Mouse (Mus musculus) Patski (cell line): Measurements from ENCODE around the gene Msl3l2. TPM values are rescaled to one million over a fixed set of nuclear protein-coding genes. Genes with fewer than 3 reads are reported as not detected.
A peak's percentile ranks its signal among the peaks of the same experiment; 100 is the strongest.

ENCODE experiments used
- ATAC-seq: fragments of 100-300 bp; one replicate; pipeline ENCODE4 v1.8.0; 2021
- CTCF ChIA-PET: fragments of 350-600 bp; sonication (Branson Sonifier 250); formaldehyde crosslinking; loops from one replicate; lab custom pipeline; 2022; ENCODE audit warnings: inconsistent platforms; lab: Charles Lee
- POLR2A ChIA-PET: fragments of 350-600 bp; sonication (Branson Sonifier 250); formaldehyde crosslinking; loops from one replicate; lab custom pipeline; 2022; ENCODE audit warnings: antibody characterized with exemption, inconsistent platforms; lab: Charles Lee
- DNase-seq: peaks from one replicate; pipeline ENCODE4 v3.0.0-alpha.2; 2011; ENCODE audit warnings: low read depth, low spot score
- H3K27me3 ChIP-seq: fragments of 371-371 bp; one replicate; pipeline ENCODE4 v1.5.1; 2021
- CTCF ChIP-seq: fragments of 100-300 bp; IDR thresholded peaks from one replicate; pipeline ENCODE4 v1.5.1; 2021
- in situ Hi-C: fragments of 300-500 bp; cut with MboI; formaldehyde crosslinking; loops from 3 replicates; pipeline ENCODE4 v1.11.1; 2018; ENCODE audit warnings: low pct_unique_long_range_greater_than_20kb, mixed read lengths
- polyA plus RNA-seq: library from polyadenylated mRNA; unstranded; gene quantifications from one replicate; pipeline ENCODE4 v1.2.3, GENCODE M21; 2021

Gene Msl3l2
- 1.1 TPM for polyA plus RNA-seq

GRCm38 (mm10) chr10:56106333-56106995, at the start of gene Msl3l2:
Msl3l2 (plus strand) TSS chr10:56106917.
- H3K27me3 ChIP-seq, result no peaks in the 10 kb centered on the region
- DNase-seq (no peak), ATAC-seq (peak; percentile 76)
- CTCF ChIA-PET, result interaction anchor here (1.2 to 2.8 kb wide), 3 partner anchors 11 to 67 kb away, joined by 3 to 13 read pairs (median 4); no protein-coding TSS in a partner anchor
- peak; percentile 76 for TF ChIP-seq CTCF
- in situ Hi-C loops, result no loop called here
- POLR2A ChIA-PET, result no interaction called here

- CTCF ChIA-PET, result no interaction called here
- DNase-seq, result no peak
- TF ChIP-seq CTCF, result no peak
- in situ Hi-C loops, result no loop called here
- POLR2A ChIA-PET, result no interaction called here
- no peak for ATAC-seq
- no peaks in the 10 kb centered on the region for H3K27me3 ChIP-seq
Observed at GRCm38 (mm10) chr10:56058979-56059422, 47.7 kb upstream of the Msl3l2 start.

DNA sequence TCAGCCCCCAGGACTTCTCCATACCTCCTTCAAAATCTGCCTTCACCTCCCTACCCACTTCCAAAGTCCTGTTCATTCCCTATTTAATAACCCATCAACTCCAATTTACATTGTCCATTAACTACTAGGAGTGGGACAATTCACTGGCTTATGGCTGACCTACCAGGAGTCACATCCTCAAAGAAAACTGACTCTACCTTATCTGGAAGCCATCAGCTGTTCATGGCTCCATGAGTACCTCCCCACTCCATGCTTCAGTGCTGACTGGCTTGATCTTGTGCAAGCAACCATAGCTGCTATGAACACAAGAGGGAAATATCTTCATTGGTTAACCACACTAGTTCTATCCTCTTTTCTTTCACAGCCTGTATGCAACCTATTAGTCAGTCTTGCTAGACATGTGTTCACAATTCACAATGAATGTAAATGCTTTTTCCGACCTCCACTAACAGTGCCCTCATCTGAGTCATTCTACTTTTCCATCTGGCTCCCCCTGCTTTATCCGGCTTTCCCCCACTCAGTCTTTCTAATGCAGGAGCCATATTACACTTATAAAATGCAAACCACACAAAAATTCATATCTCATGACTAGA, 45.4 kb upstream of the Msl3l2 start:
- ATAC-seq, result peak; percentile 67
- peak; percentile 1 for DNase-seq
- no peak for TF ChIP-seq CTCF
- CTCF ChIA-PET, result no interaction called here
- in situ Hi-C loops, result no loop called here
- POLR2A ChIA-PET, result no interaction called here
- no peaks in the 10 kb centered on the region for H3K27me3 ChIP-seq

DNA sequence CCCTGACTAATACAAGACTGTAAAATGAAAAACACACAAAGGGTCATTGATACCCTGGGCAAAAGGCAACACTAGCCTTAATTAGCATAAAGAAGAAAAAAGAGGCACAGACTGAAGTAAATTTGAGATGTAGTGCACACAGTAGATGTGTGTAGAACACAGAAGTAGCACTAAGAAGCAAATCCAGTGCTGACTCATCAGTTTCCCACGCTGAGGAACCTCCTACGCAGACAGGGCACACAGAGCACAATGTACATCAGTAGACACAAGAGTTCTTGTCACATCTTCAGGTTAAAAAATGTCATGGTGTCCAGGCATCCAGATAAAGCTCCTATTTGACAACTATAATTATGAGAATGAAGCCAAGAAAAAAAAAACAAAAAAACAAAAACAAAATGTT, 44.0 kb upstream of the Msl3l2 start:
- H3K27me3 ChIP-seq, result no peaks in the 10 kb centered on the region
- DNase-seq (no peak), ATAC-seq (no peak)
- ChIA-PET POLR2A (no interaction called here), CTCF (interaction anchor here (1.0 kb wide), 1 partner anchor 12 kb away, joined by 3 read pairs; no protein-coding TSS in a partner anchor)
- in situ Hi-C loops, result no loop called here
- TF ChIP-seq CTCF, result no peak

DNA sequence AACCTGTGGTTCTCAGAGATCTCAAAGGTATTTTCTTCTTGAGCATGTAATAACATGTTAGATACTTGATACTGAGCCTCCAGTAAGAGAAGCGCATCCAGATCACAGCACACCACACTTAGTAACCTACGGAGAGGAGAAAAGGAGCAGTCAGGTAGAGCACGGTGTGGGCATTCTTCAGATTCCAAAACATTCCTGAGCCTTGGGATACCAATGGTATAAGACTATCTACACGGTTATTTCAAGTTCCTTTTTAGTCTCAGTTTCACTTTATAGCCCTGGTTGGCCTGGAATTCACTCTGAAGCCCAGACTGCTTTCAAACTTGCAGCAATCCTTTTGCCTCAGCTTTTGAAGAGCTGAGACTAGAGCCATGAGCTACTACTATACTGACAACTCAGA, 17.0 kb upstream of the Msl3l2 start:
- DNase-seq (no peak), ATAC-seq (no peak)
- CTCF ChIA-PET, result no interaction called here
- POLR2A ChIA-PET, result no interaction called here
- in situ Hi-C loops, result no loop called here
- TF ChIP-seq CTCF, result no peak
- H3K27me3 ChIP-seq, result no peaks in the 10 kb centered on the region

DNA sequence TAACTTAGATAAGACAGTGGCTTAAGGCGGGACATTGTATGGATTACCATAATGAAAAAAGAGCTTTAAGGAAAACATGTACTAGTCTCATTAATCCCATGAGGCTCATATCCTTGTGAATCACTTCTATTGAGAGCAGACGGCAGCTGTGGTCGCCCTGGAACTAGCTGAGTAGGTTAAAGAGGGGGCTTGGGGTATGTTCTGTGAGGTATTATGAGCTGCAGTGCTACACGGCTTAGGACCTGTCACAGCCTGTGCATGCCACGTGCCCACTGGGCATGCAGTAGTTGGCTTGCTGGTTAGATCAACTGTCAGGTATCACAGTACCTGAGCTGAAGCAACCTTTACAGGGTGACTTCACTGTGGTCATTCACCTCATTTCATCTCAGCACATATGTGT, 12.1 kb upstream of the Msl3l2 start:
- no peak for ATAC-seq
- H3K27me3 ChIP-seq, result no peaks in the 10 kb centered on the region
- POLR2A ChIA-PET, result no interaction called here
- DNase-seq, result no peak
- no peak for TF ChIP-seq CTCF
- CTCF ChIA-PET, result no interaction called here
- in situ Hi-C loops, result no loop called here

GRCm38 (mm10) chr10:56096757-56097156, 10.0 kb upstream of the Msl3l2 start:
- ChIA-PET POLR2A (no interaction called here), CTCF (no interaction called here)
- no peak for TF ChIP-seq CTCF
- H3K27me3 ChIP-seq, result no peaks in the 10 kb centered on the region
- DNase-seq, result no peak
- no peak for ATAC-seq
- in situ Hi-C loops, result no loop called here

DNA sequence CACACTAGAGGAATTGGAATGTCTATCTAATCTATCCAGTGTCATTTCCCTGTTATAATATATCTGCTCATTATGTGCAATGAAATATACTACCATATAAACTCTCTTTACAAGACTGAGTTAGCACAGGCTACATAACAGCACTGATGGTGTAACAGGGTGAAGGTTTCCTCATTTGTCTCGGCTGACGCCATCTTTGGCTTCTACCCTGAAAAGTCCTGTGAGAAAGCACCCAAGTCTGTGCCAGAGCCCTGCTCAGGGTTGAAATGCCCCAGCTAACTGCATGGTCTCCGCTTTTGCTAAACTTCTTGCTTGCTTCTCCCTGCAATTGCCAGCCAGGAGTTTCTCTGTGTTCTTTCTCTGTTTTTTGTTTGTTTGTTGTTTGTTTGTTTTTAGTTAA, 7.6 kb upstream of the Msl3l2 start:
- ChIA-PET POLR2A (no interaction called here), CTCF (interaction anchor here (1.0 kb wide), 1 partner anchor 22 kb away, joined by 3 read pairs; no protein-coding TSS in a partner anchor)
- ATAC-seq (no peak), DNase-seq (no peak)
- H3K27me3 ChIP-seq, result no peaks in the 10 kb centered on the region
- in situ Hi-C loops, result no loop called here
- TF ChIP-seq CTCF, result no peak

DNA sequence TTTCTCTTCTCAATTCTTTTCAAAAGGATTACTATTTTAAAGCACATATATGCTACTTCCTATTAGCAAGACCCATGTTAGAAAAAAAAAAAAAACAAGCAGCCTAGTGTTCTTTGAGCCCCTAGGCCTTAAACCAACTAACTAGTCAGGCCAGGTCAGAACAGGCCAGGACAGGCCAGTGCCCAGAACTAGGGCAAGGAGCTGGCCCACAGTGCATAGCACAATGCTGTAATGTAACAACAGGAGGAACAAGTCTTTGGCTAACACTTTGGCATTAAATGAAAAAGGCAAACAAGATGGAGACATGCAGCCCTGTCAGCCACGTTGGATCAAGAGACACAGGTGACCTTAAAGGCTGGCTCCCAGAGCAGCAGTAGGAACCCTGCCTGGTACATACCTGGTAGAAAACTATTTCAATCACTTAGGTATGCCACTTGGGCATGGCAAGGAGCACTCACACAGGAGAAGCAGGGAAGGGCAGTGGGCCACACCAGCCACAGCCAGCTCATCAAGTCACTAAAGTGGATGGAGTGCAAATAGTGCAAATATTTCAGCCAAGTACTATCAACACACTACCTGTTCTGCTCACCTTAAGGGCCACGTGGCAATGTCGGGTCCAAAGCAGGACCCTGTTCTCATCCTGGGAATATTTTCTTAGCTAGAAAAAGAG, 6.9 kb upstream of the Msl3l2 start:
- in situ Hi-C loops, result no loop called here
- CTCF ChIA-PET, result no interaction called here
- ATAC-seq, result no peak
- DNase-seq, result no peak
- TF ChIP-seq CTCF, result no peak
- no peaks in the 10 kb centered on the region for H3K27me3 ChIP-seq
- POLR2A ChIA-PET, result no interaction called here

- DNase-seq (no peak), ATAC-seq (no peak)
- H3K27me3 ChIP-seq, result no peaks in the 10 kb centered on the region
- CTCF ChIA-PET, result interaction anchor here (1.2 to 2.8 kb wide), 2 partner anchors 11 to 57 kb away, joined by 4 to 13 read pairs; no protein-coding TSS in a partner anchor
- POLR2A ChIA-PET, result no interaction called here
- no peak for TF ChIP-seq CTCF
- in situ Hi-C loops, result no loop called here
Observed at GRCm38 (mm10) chr10:56106996-56107334, 248 bp downstream of the Msl3l2 start.
